Mouse (Mus musculus): Measurements from ENCODE around the gene Rapgef4. TPM values are rescaled to one million over a fixed set of nuclear protein-coding genes. Genes with fewer than 3 reads are reported as not detected.
A peak's percentile ranks its signal among the peaks of the same experiment; 100 is the strongest.

The Rapgef4 gene
- total RNA-seq, 1 experiment from 2014 or later: 527 TPM

DNA sequence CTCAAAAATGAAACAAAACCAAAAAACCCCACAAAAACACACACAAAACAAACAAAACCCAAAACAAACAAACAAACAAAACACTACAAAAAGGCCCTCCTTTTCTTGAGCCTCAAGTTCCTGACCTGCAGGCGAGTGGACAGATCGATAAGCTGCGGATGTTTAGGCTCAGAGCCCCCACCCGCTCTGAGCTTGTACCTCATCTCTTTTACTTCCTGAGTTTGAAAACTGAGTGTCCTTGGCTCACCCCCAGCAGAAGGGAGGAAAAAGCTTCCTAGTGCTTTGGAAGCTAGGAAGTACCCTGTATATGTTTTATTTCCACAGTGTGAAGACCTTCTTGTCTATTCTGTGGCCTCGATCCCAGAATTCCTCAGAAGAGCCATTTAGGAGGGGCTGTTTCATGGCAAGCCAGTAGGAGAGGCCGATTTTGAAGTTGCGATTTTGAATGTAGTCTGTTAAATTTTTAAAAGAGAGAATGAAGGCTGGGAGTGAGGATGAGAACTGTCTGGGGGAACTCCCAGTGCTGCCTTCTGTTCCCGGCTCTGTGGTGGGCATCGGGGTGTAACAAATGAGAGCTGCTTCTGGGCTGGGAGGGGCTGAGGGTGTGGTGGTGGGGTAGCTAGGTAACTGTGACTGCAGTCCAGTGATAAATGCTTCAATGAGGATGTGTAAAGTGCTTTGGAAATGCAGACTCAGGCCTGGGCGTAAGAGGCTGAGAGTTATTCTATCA is 2.0 kb downstream of the Rapgef4 start:
- no peak for DNase-seq

DNA sequence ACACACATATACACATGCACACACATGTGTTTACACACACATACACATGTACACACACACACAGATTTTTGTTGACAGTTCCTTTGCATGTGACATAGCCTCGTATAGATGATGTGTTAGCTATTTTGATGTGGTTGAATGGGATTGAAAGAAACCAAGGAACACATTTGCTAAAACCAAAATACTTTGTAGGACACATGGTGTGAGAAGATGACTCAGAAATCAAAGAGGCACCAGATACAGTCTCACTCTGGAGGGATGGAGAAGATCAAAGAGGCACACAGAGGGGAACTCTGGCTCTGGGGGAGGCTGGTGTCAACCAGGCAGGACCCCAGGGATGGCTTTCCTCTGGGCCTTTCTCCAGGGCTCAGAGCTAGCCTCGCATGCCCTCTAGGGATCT is 4.7 kb downstream of the Rapgef4 start:
- no peak for DNase-seq

DNA sequence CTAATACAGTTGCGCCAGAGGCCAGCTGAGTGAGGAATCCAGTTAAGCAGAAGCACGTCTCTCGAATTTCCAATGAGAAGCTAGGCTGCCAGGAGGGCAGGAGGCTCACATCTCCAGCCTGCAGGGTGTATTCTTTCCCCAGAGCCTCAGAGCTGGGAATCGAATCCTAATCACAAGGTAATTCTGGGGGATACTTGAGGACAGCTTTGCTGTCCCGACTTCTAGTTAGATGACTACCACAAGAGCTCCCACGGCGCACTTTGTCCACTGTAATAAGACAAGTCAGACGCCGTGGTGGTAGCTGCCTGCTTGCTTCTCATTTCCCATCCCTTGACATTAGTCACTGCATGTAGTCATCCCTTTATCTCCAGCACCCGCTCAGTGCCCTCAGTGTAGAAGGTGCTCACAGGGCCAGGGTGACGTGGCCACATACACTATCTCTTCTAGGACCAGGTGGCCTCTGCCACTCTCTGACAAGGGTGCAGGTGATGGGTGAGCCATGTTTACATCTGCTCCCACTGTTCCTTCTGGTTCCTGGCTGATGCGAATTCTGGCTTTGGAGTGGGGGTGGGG is 5.3 kb downstream of the Rapgef4 start:
- DNase-seq: no peak

DNA sequence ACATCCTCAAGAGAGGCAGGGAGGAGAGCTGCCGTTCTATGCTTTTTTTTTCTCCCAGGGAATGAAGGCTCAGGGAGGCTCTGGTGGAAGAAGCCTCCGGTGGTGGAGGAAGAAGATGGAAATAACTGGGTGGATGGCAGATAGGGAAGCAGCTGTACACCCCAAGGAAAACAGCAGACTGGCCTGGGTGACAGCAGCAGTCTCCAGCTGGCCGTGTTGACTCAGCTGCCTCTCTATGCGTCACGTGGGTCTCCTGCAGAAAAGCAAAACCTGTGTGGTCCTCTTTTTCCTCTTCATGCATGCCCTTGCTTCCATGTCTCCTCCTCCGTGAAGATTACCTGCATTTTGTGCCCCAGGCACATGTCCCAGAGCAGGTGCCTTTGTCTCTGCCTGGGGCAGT is 7.5 kb downstream of the Rapgef4 start:
- no peak for DNase-seq

DNA sequence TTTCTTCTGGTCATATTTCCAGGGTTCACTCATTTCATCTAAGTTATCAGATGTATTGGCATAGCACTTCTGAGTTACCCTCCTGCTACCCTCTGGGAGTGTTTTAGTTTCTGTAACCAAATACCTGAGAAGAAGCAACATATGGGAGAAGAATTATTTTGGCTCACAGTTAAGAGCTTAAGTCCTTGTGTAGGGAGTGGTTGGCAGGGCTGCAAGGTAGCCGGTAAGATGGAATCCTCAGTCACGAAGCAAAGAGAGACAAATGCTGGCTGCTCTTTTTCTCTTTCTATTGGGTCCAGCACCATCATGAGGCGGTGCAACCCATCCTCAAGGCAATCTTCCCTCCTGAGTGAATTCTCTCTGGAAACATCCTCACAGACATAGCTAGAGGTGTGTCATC is 11.1 kb downstream of the Rapgef4 start:
- no peak for DNase-seq

DNA sequence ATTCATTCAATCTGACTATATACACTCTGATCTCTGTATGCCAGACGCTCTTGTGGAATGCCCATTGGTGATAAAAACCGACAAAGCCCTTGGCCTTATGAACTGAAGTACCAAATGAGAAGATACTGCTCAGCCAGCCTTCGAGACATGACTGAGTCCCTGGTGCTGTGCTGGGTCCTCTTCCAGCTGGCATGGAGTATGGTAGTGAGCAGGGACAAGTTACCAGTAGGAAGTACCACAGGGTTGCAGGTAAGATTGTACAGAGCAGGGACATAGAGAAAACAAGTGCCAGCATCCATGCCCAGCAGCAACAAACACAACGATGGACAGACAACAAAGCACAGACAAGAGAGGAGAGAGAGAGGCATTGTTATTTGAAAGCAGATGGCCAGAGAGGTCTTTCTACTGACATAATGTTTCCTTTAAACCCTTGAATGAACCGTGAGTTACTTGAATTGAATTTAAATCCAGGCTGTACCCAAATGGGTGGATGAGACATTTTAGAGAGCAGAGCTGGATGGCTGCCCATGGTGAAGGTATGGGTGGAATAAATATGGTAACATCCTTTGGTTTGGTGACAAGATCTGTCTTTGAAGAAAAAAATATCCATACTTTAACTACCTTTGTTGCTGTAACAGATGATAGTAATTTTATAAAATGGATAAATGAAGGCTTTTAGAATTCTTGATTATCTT is 12.8 kb downstream of the Rapgef4 start:
- no peak for DNase-seq

DNA sequence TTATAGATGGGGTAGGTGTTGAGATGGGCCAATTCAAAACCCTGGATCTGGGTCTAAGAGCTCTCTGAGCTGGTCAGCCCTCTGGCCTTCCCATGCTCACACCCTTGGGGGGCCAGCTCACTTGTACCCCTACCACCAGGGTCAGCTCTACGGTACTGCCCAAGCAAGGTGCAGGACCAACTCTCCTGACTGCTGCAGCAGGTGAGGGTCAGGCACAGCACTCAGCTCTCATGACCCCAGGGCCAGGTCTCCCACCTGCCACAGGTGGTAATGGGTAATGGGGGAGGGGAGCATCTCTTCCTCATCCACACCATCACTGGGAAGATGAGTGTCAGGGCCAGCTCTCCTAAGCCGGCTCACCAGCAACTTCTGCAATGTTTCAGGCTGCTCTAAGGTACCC is 17.5 kb downstream of the Rapgef4 start:
- DNase-seq: no peak

DNA sequence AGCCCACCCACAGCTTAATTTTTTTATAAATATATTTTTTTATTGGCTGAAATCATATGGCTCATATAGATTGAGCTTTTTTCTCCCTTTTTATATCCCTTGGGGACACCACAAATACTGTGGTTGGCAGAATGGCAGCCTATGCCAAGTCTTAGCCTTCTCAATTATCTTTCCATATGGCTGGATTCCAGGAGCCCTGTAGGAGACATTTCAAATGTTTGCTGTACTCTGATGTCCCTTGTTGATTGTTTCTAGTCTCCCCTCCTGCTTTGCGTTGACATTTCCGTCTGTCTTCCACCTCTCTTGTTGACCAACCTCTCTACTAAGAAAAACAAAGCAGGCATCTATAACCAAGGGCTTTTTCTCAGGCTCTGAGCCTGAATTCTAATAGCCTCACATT is 19.1 kb downstream of the Rapgef4 start:
- no peak for DNase-seq

DNA sequence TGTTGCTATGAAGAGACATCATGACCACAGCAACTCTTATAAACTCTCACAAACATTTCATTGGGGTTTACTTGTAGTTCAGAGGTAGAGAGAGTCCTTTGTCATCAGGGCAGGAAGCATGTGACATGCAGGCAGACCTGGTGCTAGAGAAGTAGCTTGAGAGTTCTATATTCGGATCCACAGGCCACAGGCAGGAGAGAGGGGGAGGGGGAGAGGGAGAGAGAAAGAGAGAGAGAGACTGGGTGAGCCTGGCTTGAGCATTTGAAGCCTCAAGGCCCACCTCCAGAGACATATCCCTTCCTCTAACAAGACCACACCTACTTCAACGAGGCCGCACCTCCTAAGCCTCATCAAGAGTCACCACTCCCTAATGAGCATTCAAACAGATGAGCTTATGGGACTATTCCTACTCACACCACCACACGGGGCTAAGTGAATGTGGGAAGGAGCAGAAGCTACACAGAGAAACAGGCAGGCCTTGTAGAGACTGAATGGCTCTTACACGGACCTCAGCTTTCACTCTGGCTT is 21.9 kb downstream of the Rapgef4 start:
- DNase-seq: no peak

DNA sequence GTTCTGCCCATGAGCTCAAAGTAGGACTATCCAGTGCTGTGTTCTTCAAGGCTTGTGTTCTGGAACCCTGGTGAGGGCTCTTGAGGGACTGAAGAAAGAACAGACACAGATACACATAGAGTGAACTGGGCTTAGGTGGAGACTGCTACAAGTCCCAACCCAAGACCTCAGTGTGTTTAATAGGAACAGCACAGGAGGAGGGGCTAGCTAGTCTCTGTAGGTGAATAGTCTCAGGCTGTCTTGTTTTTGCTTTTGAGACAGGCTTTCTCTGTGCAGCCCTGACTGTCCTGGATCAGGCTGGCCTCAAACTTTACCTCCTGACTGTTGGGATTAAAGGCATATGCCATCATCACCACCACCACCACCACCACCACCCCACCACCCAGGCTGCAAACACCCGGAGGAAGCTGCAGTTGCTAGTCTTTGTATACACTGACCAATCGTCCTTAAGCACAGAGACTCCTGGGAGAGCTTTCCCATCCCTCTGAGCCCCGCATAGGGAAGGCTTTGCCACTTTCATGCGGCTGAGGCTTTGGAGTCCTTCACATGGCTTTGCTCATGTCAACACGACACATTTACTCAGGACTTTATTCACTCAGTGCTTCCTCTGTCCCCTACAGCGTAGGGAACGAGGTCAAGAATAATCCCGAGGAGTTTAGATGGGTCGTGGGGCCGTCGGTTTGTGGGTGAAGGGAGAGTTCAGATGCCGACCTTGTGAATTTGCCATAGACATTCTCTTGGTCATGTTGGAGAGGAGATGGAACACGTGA is 22.9 kb downstream of the Rapgef4 start:
- DNase-seq: no peak

DNA sequence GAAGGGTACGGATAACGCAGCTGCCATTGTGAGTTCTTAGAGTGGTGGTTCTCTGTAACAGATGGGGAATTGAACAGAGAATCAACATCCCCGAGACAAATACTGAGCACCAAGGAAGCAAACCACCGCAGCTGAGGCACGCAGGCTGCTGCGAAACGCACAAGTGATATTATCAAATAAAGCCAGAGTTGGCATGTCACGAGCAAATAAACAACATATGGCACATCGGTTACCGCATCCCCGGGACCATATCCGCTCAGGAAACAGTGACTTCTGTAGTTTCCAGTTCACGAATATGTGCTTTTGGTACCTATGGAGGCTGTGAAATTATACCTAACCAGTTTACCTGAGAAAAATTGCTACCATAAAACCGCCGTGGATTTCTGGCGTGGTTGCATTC is 24.0 kb downstream of the Rapgef4 start:
- no peak for DNase-seq

DNA sequence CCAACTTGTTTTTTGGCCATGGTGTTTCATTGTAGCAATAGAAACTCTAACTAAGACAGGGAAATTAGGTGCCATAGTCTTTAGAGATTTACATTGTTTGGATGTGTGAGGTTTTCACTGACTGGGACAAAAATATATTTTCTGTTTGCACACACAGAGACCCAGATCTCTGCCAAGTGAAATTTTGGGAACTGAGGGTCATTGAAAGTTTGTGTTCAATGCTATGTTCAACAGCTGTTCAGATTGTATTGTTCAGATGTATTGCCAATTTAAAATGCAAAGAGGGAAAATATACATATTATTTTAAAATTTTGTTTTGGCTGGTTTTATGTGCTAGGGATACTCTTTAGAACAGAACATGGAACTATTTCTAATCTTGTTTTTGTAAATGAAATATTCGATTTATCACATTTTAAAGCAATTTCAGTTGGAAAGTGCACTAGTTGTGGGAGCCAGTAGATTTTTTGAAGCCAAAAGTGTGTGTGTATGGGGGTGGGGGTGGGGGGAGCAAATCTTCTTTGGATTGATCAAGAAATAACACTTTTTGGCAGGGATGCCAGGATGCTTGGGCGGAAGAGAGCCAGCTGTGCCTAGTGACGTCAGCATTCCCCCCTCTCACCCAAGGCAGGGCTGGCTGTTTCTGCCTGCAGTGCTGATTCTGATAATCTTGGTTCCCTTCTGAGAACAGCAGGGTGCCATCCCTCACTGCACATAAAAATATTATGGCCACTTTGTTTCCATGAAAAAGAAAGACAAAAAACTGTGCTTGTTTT is 28.6 kb downstream of the Rapgef4 start:
- DNase-seq: no peak

DNA sequence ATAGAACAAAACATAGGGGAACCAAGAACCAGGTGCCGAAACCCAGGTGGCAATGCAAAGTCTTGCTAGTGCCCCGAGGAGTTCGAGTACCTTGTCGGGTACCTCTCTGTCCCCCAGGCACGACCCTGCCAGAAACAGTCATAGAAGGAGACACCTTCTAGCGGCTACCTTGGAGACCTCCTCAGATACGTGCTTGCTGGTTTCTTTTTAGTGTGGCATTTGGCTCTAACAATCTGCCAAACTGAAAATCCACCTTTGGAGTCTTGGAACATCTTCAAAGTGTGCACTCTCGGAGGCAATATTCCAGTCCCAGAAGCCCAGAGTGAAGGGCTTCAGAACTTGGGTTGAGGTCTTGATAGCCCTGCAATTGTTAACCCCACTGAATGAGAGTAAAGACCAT is 34.3 kb downstream of the Rapgef4 start:
- DNase-seq: no peak

DNA sequence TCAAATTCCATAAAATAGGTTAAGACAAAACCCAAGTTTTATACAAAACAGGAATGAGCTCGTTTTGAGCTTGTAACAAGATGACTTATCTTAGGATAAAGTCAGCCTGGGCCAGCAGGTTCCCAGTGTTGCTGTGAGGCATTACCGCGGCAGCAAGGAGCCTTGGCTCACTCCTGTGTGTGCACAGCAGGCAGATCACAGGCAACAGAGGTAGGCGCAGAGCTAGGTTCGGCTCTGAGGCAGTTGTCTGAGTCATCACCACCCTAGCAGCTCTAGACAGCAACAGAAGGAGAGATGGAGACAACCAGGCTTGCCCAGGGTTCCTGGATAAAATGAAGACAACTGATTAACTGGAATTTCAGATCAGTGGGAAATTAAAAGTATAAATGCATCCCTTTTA is 35.0 kb downstream of the Rapgef4 start:
- DNase-seq: no peak

DNA sequence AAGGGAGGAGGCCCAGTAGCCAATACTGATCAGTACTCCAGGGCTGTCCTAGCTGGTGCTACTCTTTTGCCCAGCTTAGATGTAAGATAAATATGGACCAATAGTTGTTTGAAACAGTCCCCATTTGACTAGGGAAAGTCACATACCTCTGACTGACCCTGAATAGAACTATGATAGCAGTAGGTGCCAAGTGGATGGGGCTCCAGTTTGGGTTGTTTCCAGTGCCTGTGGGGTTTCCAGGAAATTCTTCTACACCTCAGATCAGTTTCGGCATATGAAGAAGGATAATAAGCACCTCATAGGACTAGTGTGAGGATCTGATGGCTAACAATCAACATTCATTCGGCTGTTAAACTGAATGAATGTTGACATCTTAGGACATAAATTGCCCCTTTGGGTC is 36.1 kb downstream of the Rapgef4 start:
- DNase-seq: no peak

DNA sequence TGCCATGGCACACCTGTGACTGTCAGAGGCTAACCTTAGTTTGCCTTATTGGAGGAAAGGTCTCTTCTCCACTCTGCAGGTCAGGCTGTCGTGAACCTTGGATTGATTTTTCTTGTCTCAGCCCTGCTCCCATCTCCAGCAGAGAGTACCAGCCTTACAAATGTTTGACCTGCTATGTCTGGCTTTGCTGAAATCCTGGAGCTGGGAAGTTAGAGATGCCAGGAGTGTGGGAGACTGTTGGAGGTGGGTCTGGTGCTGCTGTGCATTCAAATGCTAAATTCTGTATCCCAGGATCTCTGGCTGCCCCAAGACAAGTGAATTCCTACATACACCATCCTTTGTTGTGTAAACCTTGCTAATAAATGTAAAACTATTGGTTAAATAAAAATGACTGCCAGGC is 37.7 kb downstream of the Rapgef4 start:
- DNase-seq: no peak

DNA sequence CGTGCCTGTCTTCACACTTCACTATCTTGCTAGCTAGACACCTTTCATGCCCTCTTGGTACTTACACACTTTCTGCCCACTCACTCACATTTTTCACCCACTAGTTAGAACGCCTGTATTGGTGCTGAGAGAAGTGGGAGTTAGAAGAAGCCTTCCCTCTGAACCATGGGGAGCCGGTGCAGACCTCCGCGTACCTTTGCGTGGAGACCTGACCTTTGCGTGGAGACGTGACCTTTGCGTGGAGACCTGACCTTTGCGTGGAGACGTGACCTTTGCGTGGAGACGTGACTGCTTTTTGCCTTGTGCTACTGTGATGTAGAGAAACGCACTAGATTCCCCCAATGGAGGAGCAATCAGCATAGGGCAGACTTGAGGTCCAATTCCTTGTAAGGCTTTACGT is 39.7 kb downstream of the Rapgef4 start:
- DNase-seq: no peak

DNA sequence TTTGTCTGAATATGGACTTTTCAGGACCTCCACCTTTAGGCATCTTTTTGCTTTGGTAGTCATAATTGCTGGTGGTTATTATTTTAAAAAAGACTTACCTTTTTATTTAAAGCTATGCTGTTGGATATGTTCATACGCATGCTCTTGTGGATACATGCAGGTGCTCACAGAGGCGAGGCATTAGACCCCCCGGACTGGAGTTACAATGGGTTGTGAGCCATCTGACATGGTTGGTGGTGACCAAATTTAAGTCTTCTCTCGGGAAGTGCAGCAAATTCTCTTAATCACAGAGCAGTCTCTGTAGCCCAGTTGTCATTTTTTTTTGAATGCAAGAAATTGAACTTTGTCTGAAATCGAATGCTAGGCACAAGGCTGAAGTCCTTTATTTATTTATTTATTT is 40.4 kb downstream of the Rapgef4 start:
- no peak for DNase-seq

DNA sequence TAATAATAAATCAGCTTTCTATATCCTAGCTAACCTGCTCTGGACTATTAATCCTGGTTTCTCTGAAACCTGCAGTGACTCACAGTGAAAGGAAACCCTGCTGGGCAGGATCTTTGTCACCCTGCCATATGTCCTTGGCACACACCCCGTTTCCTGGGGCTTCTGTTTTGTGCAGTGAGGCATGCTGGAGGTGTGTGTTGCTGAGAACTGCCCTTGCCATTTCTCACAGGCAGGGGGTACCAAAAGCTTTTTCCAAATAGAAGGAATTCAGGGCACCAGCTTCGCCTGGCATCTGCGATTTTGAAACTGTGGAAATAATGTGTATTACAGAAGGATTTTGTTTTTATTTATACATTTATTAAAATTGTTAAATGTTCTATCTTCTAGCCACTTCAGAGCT is 40.8 kb downstream of the Rapgef4 start:
- peak; percentile 79 for DNase-seq

DNA sequence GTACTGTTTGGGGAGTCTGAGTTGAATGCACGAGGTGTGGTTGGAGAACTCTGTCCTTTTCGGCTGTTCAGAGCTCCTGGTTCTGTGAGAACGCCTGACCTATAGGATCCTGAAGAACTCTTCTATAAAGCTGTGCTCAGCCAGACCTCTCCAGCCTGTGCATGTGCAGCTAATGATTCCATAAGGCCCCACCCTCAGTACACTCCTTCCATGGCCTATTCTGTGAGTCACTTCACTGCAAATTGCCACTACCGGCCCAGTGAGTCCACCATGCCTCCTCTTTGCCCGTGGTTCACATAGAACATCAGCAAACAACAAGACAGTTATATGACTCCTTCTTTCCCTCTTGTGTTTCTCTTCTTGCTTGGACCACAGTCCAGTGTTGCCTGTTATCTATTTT is 42.8 kb downstream of the Rapgef4 start:
- DNase-seq: no peak

DNA sequence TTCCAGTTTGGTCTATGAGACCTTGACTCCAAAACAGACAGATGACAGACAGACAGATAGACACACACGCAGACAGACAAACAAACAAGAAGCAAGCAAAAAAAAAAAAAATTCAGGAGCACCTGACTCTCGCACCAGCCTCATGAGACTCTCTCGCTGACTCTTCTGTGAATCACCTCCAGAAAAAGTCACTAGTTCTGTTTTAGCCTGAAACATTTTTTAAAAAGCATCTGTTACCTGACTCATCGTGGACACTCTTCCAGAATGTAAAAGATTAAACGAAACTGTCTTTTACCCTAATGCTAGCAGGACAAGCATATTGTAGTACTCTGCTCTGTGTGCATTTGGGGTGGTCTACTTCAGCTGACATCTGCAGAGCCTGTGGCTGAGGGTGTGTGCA is 44.6 kb downstream of the Rapgef4 start:
- no peak for DNase-seq

DNA sequence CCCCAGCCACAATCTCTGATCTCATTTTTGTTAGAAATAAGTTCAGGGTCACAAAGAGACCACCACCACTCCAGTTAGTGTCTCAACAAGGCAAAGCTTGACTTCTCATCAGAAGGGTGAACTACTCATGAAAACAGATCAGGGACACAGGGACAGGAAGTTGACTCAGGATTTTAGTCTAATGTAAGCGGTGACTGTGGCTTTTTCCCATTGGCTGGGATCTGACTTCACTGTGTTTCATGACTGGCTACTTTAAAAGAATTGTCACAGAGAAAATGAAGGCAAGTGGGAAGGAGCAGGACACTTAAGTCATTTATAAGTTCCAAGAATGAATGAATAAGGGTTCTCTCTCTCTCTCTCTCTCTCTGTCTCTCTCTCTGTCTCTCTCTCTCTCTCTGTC is 45.5 kb downstream of the Rapgef4 start:
- DNase-seq: no peak

Measured in adrenal gland, postnatal 25 days (tissue).